Mouse (Mus musculus): ENCODE measurements at regions not wholly inside any gene's neighbourhood (a gene's known extent, or its start where the extent isn't known, plus 50 kb on each side); places are given as distances from the start of the nearest gene placed in this dataset.

DNA sequence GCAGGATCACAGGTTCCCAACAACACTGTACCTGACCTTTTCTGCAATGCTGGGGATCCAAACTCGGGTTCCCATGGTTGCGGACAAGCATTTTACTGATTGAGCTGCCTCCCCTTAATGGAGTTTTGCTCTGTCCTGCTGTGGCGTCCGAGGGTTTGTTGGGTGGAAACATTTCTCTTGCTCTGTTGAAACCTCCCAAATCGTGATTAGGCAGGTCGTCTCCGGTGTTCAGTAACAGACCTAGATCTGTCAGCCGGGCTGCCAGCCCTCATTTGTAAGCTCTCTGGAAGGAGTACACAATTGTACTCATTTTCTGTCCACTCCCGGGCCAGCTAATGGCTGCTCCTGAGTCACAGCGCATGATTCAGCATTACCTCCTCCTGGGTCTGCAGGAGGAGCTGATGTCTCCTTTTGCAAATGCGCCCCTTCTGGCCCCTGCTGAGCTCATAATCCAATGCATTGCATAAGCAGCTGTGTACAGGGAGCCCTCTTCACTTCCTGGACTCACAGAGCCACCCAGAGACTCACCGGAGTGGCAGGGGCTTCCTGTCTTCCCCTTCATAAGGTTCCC lies 49.8 kb upstream of the Sipa1l2 start:
- H3K9me3 ChIP-seq (replicated peaks; ENCODE audit: control insufficient read depth, low read length, poor library complexity, severe bottlenecking): no peaks in the 10 kb centered on the region
- 0 out of 2 replicates have a peak overlapping the region, but pooled peaks have one; percentile 7 for H3K9ac ChIP-seq (ENCODE audit: low read depth, low read length)
- no peaks in the 10 kb centered on the region for H3K27me3 ChIP-seq (ENCODE audit: control insufficient read depth, insufficient read depth, low read depth, low read length)
- 33% methylated on average over 12 of the region's 12 CpGs for WGBS
- peaks cover 7% of the 10 kb centered on the region for H3K4me1 ChIP-seq (ENCODE audit: control insufficient read depth, insufficient read depth, low read length)
- no peak for ATAC-seq
- no peak overlapping the region for H3K4me2 ChIP-seq (ENCODE audit: low read length)
- no peaks in the 10 kb centered on the region for H3K36me3 ChIP-seq (ENCODE audit: control insufficient read depth, insufficient read depth, low read length)
- H3K4me3 ChIP-seq (ENCODE audit: low read depth, low read length): no peak overlapping the region
- H3K27ac ChIP-seq (ENCODE audit: low read length): no peak overlapping the region
